Mouse (Mus musculus): Measurements from ENCODE around the gene Zxdc. TPM values are rescaled to one million over a fixed set of nuclear protein-coding genes. Genes with fewer than 3 reads are reported as not detected.
A peak's percentile ranks its signal among the peaks of the same experiment; 100 is the strongest.

Zxdc gene
- 10 to 100 TPM; 18.8 to 21.7 TPM for total RNA-seq (2021)
- long read RNA-seq, experiment 1, full-length matches to known transcripts = 25 of 41 reads
- long read RNA-seq, experiment 1, partial matches to known transcripts = 2 of 41 reads
- long read RNA-seq, experiment 1, other reads (novel, unspliced or antisense) = 14 of 41 reads
- long read RNA-seq, experiment 2, full-length matches to known transcripts = 34 of 57 reads
- long read RNA-seq, experiment 2, partial matches to known transcripts = 4 of 57 reads
- long read RNA-seq, experiment 2, other reads (novel, unspliced or antisense) = 19 of 57 reads

- peak; percentile 98 to 99 for DNase-seq (ENCODE audit: low spot score in 2 of 2)
Measured at GRCm38 (mm10) chr6:90368976-90369724, at the start of gene Zxdc. TSS of gene Zxdc (plus strand) at chr6:90369492.

- DNase-seq (ENCODE audit: low spot score in 2 of 2) = no peak
Measured at GRCm38 (mm10) chr6:90320429-90320828, 48.9 kb upstream of the Zxdc start.

GRCm38 (mm10) chr6:90321811-90322210 lies 47.5 kb upstream of the Zxdc start:
- DNase-seq (ENCODE audit: low spot score in 2 of 2) = no peak

GRCm38 (mm10) chr6:90324026-90324425 lies 45.3 kb upstream of the Zxdc start:
- peak in 1 of 2 experiments; percentile 44 for DNase-seq (ENCODE audit: low spot score in 2 of 2)

- no peak for DNase-seq (ENCODE audit: low spot score in 2 of 2)
Measured at GRCm38 (mm10) chr6:90324463-90324862, 44.8 kb upstream of the Zxdc start.

GRCm38 (mm10) chr6:90324991-90325390 lies 44.3 kb upstream of the Zxdc start, which contains the start of gene Chst13:
TSS of gene Chst13 (minus strand) at chr6:90325185.
- DNase-seq (ENCODE audit: low spot score in 2 of 2) = peak in 1 of 2 experiments; percentile 22

GRCm38 (mm10) chr6:90327670-90328069 lies 41.6 kb upstream of the Zxdc start:
- no peak for DNase-seq (ENCODE audit: low spot score in 2 of 2)

- DNase-seq (ENCODE audit: low spot score in 2 of 2) = peak in 1 of 2 experiments; percentile 56
Measured at GRCm38 (mm10) chr6:90329953-90330352, 39.3 kb upstream of the Zxdc start.

- DNase-seq (ENCODE audit: low spot score in 2 of 2) = no peak
Measured at GRCm38 (mm10) chr6:90332561-90333425, 36.5 kb upstream of the Zxdc start, which contains the start of gene Uroc1. TSS of gene Uroc1 (plus strand) at chr6:90333284.

GRCm38 (mm10) chr6:90334244-90334643 lies 35.0 kb upstream of the Zxdc start:
- DNase-seq (ENCODE audit: low spot score in 2 of 2) = no peak

GRCm38 (mm10) chr6:90342343-90342742 lies 26.9 kb upstream of the Zxdc start:
- DNase-seq (ENCODE audit: low spot score in 2 of 2) = no peak

- no peak for DNase-seq (ENCODE audit: low spot score in 2 of 2)
Measured at GRCm38 (mm10) chr6:90347183-90347582, 22.1 kb upstream of the Zxdc start.

- DNase-seq (ENCODE audit: low spot score in 2 of 2) = no peak
Measured at GRCm38 (mm10) chr6:90348500-90348899, 20.8 kb upstream of the Zxdc start.

- no peak for DNase-seq (ENCODE audit: low spot score in 2 of 2)
Measured at GRCm38 (mm10) chr6:90350011-90350410, 19.3 kb upstream of the Zxdc start.

- no peak for DNase-seq (ENCODE audit: low spot score in 2 of 2)
Measured at GRCm38 (mm10) chr6:90358142-90358541, 11.2 kb upstream of the Zxdc start.

- DNase-seq (ENCODE audit: low spot score in 2 of 2) = no peak
Measured at GRCm38 (mm10) chr6:90359445-90359844, 9.8 kb upstream of the Zxdc start.

GRCm38 (mm10) chr6:90360024-90360781 lies 9.1 kb upstream of the Zxdc start:
- DNase-seq (ENCODE audit: low spot score in 2 of 2) = peak in 1 of 2 experiments; percentile 71

GRCm38 (mm10) chr6:90360922-90361614 lies 8.2 kb upstream of the Zxdc start:
- no peak for DNase-seq (ENCODE audit: low spot score in 2 of 2)

- DNase-seq (ENCODE audit: low spot score in 2 of 2) = no peak
Measured at GRCm38 (mm10) chr6:90363301-90363700, 6.0 kb upstream of the Zxdc start.

Measured in gastrocnemius, postnatal 4 days (tissue).